Mouse (Mus musculus) adrenal gland, postnatal 36 days (tissue): ENCODE measurements around the gene Zfr2. TPM values are rescaled to one million over a fixed set of nuclear protein-coding genes. Genes with fewer than 3 reads are reported as not detected.

Experiments used
- microRNA-seq: library from miRNA; unstranded; fragments of <30 nt; microRNA quantifications from one replicate; pipeline ENCODE4 v1.2.0, GENCODE M21; 2021
- total RNA-seq, 2 experiments: library from RNA; stranded (reverse); gene quantifications; 2 replicates each; pipeline ENCODE4 v1.2.3; 2021

Gene Zfr2
- total RNA-seq, 2 experiments from 2014 or later = 9.2 to 14.2 TPM

Small RNA genes within 50 kb of the gene (microRNA-seq; reads per million reads assigned to microRNA genes)
- gene Mir3057 = 11.7 reads per million, percentile 27 among the genes with 10 or more reads in this experiment

Other genes starting within 250 kb of the Zfr2 start
- gene Gng7, start 218.2 kb upstream of the Zfr2 start, total RNA-seq = 1 to 10 TPM; 6.4 to 6.7 TPM
- gene Diras1, start 207.5 kb upstream of the Zfr2 start, total RNA-seq = 1 to 10 TPM; 1.2 to 1.5 TPM
- gene Slc39a3, start 195.7 kb upstream of the Zfr2 start, total RNA-seq = 10 to 100 TPM; 33.2 to 68.5 TPM
- 100 to 1,000 TPM; 223 to 227 TPM for gene Sgta, start 173.0 kb upstream of the Zfr2 start, total RNA-seq
- gene Thop1, start 163.1 kb upstream of the Zfr2 start, total RNA-seq = 10 to 100 TPM; 51.5 to 56.6 TPM
- 1 to 10 TPM in 1 of 2 experiments, under 1 TPM in 1; 0.36 to 2.1 TPM for gene Creb3l3, start 134.3 kb upstream of the Zfr2 start, total RNA-seq
- gene Map2k2, start 127.2 kb upstream of the Zfr2 start, total RNA-seq = 100 to 1,000 TPM; 178 to 186 TPM
- 10 to 100 TPM; 69.9 to 84.0 TPM for gene Zbtb7a, start 97.9 kb upstream of the Zfr2 start, total RNA-seq
- gene Pias4, start 65.2 kb upstream of the Zfr2 start, total RNA-seq = 10 to 100 TPM; 26.7 to 28.2 TPM
- 1,000 to 10,000 TPM; 1,540 to 1,602 TPM for gene Eef2, start 56.5 kb upstream of the Zfr2 start, total RNA-seq
- 10 to 100 TPM; 77.1 to 78.2 TPM for gene Dapk3, start 50.1 kb upstream of the Zfr2 start, total RNA-seq
- not detected for gene 4930442H23Rik, start 49.3 kb upstream of the Zfr2 start, total RNA-seq
- not detected for gene Nmrk2, start 31.1 kb upstream of the Zfr2 start, total RNA-seq
- gene Atcay, start 2.3 kb upstream of the Zfr2 start, total RNA-seq = 1 to 10 TPM; 1.5 to 2.6 TPM
- gene Matk, start 19.8 kb downstream of the Zfr2 start, total RNA-seq = under 1 TPM; 0.36 to 0.86 TPM
- gene Mrpl54, start 33.8 kb downstream of the Zfr2 start, total RNA-seq = 100 to 1,000 TPM; 121 to 141 TPM
- gene Apba3, start 33.8 kb downstream of the Zfr2 start, total RNA-seq = 100 to 1,000 TPM in 1 of 2 experiments, 10 to 100 TPM in 1; 78.8 to 109 TPM
- gene Tjp3, start 58.4 kb downstream of the Zfr2 start, total RNA-seq = under 1 TPM; 0.23 to 0.26 TPM
- gene Pip5k1c, start 59.8 kb downstream of the Zfr2 start, total RNA-seq = 10 to 100 TPM; 37.2 to 40.9 TPM
- gene Cactin, start 87.9 kb downstream of the Zfr2 start, total RNA-seq = 10 to 100 TPM; 37.9 to 39.1 TPM
- gene Tbxa2r, start 95.6 kb downstream of the Zfr2 start, total RNA-seq = 10 to 100 TPM; 53.2 to 53.9 TPM
- 1 to 10 TPM; 3.5 to 7.7 TPM for gene Gipc3, start 110.1 kb downstream of the Zfr2 start, total RNA-seq
- 10 to 100 TPM; 88.9 to 92.3 TPM for gene Hmg20b, start 117.3 kb downstream of the Zfr2 start, total RNA-seq
- gene Mfsd12, start 124.3 kb downstream of the Zfr2 start, total RNA-seq = 10 to 100 TPM; 16.7 to 22.7 TPM
- gene 4930404N11Rik, start 132.7 kb downstream of the Zfr2 start, total RNA-seq = 1 to 10 TPM; 1.0 to 3.1 TPM
- gene Fzr1, start 145.4 kb downstream of the Zfr2 start, total RNA-seq = 10 to 100 TPM; 37.8 to 49.0 TPM
- gene Dohh, start 151.3 kb downstream of the Zfr2 start, total RNA-seq = 10 to 100 TPM; 48.9 to 54.0 TPM
- 1 to 10 TPM; 1.1 to 1.7 TPM for gene Gm48551, start 151.3 kb downstream of the Zfr2 start, total RNA-seq
- 1 to 10 TPM in 1 of 2 experiments, not detected in 1; 1.5 TPM for gene Gm48552, start 155.8 kb downstream of the Zfr2 start, total RNA-seq
- 1 to 10 TPM; 1.2 to 1.6 TPM for gene Smim24, start 159.9 kb downstream of the Zfr2 start, total RNA-seq
- gene Nfic, start 222.5 kb downstream of the Zfr2 start, total RNA-seq = 100 to 1,000 TPM in 1 of 2 experiments, 10 to 100 TPM in 1; 93.2 to 114 TPM
- gene Celf5, start 249.6 kb downstream of the Zfr2 start, total RNA-seq = 1 to 10 TPM in 1 of 2 experiments, under 1 TPM in 1; 0.20 to 1.2 TPM